Mouse (Mus musculus): ENCODE measurements around the gene Il2rg.
A peak's percentile ranks its signal among the peaks of the same experiment; 100 is the strongest.

The Il2rg gene

DNA sequence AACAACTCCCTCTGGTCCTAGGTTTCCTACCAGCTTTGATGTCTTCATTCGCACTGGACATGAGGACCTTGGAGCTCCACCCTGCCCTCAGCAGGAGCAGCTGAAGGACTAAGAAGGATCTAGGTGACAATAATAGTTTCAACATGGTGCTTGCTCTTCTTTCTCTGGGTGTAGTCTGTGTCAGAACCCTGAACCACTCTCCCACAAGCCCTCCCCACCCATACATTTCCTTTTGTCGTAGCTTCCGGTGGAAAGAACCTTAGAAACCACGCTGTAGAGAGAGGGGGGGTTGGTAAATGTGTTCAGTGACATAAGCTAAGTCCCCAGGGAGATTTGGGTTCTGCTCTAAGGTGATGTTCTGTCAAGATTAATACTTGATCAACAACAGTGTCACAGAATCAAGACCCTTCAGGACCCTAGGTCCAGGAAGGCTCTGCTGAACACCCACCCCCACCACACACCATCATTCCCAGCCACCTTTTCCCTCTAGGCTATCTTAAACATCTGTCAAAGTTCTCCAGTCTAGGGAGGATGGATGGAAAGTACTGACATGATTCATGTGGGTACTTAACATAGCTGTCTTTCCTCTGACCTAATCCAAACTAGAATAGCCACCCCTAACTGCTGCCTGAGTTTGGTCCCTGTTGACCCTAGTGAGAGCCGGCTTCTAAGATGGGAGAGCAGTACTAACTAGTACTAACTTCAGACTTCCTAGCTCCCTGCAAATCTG, at the start of gene Il2rg:
Il2rg (minus strand) TSS at position 231 of the 730 bp plus-strand sequence.
- no peak for ATAC-seq (ENCODE audit: insufficient number of reproducible peaks, low FRiP score, low TSS enrichment)

DNA sequence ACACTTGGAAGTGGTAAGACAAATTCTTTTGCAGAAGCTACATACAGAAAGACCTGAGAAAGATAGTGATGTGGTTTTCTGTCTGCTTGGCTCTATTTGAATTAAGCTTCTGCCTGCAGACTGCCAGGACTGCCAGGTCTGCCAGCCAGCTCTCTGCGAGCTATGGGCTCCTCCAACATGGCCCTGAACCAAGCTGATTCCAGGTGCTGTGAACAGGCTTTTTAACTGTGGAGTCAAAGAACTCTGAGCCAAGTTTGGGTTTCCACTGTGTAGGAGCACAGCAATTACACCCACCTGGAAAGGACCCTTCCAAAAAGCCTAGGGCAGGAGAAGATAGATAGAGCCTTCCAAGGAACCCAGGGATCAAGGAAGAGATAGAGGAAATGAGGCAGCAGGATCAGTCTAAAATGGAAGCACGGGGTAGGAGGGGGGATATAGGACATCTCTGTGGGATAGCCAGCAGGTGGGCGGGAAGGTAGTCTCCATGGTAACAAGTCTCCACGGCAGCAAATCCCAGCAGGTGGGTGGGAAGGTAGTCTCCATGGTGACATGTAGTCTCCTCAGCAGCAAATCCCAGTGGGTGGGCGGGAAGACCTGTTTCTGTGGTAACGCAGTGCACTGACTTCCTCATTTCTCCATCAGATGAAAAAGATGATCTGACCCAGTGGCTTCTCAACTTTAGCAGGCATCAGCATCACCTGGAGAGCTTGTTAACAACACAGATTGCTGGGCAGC, 45.7 kb upstream of the Il2rg start:
- 0 out of 2 replicates have a peak, but pooled peaks have one; percentile 36 for ATAC-seq (ENCODE audit: insufficient number of reproducible peaks, low FRiP score, low TSS enrichment)

DNA sequence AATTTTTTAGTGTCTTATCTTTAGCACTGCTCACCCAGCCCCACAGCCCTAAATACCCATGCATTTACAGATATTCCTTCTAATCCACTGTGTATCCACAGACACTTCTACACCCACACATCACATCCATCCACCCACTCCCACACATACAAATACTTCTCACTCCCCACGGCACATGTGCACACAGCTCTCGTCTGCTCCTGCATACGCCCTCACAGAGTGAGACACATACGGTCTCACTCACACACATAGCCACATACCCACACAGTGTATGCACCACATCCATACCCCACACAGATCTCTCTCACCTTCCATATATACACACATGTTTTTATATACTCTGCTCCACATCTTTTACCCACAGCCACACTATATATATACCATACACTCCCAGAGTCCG, 41.2 kb upstream of the Il2rg start:
- ATAC-seq (ENCODE audit: insufficient number of reproducible peaks, low FRiP score, low TSS enrichment): no peak

DNA sequence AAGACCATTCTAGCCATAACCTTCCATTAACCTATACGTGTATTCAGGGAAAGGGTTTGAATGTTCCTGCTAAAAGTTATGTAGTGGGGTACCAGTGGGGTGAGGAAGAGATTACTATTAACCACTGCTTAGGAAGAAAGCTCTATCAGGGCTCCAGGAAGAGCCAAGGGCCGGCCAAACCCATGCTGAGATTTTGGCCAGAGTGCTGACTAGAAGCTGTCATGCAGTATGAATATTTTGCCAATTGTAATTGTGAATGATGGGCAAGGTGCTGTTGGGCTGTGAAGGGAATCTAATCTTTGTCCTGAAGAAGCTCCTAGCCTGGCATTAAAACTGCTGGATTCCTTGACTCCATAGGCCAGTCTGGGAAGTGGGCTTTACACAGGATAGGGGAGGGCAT, 36.6 kb upstream of the Il2rg start:
- ATAC-seq (ENCODE audit: insufficient number of reproducible peaks, low FRiP score, low TSS enrichment): no peak

DNA sequence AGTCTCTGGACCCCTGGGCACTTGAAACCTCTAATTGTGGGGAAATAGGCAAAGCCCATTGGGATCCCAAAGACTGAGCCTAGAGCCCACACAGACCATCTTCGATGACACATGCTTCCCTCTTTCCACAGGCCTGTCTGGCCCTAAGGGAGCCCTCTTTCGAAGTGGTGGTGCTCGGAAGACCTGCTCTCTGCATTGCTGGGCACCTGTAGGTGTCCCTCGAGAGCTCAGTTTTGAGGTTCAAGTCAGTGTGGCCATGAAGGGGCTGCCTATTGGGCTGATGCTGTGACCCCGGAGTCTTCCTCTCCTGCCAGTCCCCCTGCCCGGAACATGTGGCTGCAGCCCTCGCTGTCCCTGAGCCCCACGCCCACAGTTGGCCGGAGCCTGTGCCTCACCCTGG, 33.6 kb upstream of the Il2rg start:
- no peak for ATAC-seq (ENCODE audit: insufficient number of reproducible peaks, low FRiP score, low TSS enrichment)

DNA sequence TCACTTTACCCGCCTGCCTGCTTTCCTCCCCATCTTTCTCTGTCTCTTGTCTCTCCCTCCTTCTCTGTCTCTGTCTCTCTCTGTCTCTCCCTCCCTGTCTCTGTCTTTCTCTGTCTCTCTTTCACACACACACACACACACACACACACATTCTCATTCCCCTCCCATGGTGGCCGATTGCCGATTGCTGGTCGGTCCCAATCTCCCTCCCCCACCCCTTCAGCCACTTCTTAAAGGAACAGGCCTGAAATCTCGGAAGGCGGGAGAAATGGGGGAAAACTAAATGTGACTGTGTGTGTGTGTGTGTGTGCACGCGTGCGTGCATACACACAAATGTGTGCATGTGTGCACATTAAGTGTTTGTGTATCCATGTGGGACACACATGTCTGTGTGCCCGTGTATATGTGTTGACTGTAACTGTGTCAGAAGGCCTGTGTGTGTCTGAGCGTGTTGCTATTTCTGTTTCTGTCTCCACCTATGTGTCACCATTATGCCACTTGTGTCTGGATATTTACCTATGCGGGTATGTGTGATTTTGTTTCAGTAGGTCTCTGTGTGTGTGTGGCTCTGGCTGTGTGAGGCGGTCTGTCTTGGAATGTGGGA, 32.5 kb upstream of the Il2rg start:
- 0 out of 2 replicates have a peak, but pooled peaks have one; percentile 13 for ATAC-seq (ENCODE audit: insufficient number of reproducible peaks, low FRiP score, low TSS enrichment)

DNA sequence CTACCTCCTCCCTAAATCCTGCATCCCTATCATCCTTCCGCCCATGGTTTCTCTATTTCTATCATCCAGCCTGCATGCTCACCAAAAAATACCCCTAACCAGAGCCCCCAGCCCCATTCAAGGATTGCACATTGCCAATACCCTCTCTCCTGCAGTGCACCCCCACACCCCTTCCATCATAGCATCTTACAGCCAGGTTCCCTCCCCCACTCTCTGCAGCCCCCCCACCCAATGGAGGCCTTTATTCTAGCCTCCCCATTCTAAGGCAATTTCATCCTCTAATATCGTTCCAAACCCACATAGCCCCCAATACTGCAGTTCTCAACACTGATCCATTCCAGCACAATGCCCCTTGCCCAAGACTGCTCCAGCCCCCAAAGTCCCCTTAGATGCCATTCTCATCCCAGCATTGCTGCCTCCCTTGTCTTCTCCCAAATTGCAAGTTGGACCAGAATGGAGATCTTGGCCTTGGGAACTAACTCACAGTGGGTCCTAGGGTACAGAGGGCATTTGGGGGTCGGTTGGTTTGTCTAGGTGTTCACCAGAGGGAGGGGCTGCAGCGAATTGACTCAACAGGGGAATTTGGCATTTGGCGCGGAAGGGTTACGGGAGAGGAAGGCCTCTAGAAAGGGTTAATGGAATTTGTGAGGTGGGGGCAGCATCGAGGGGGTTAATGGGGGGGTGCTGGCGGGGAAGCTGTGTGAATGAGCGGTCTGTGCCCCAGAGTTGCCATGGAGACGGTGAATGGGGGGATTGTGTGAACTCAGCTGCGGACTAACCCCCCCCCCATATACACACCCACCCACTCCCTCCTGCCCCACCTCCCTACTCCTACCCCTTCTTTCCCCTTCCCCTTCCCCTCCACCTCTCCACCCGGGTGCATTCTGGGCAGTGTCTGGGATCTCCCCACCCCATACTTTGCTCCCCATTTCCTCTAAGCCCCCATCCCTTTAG, 31.7 kb upstream of the Il2rg start:
- ATAC-seq (ENCODE audit: insufficient number of reproducible peaks, low FRiP score, low TSS enrichment): no peak

DNA sequence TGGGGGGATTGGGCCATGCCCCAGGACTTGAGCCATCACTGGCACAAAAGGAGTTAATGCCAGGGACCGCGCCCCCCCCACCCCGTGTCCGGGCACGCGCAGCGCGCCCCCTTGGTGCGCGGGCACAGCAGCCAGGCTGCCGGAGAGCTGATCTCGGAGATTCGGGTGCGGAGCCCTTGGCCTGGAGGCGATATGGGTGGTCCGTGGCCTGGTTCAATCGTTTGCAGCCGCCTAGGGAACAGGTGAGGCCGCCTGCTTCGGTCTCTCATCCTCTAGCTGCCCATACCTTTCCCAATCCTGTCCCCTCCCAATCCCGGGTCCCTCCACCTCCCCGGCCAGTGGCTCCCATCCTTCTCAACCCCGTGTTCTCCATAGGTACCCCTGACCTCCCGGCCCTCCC, 31.0 kb upstream of the Il2rg start, which contains the start of gene Nlgn3:
Nlgn3 (plus strand) TSS at position 114 of the 400 bp plus-strand sequence.
- peak; percentile 43; the same call in 1 of the 2 replicates for ATAC-seq (ENCODE audit: insufficient number of reproducible peaks, low FRiP score, low TSS enrichment)

DNA sequence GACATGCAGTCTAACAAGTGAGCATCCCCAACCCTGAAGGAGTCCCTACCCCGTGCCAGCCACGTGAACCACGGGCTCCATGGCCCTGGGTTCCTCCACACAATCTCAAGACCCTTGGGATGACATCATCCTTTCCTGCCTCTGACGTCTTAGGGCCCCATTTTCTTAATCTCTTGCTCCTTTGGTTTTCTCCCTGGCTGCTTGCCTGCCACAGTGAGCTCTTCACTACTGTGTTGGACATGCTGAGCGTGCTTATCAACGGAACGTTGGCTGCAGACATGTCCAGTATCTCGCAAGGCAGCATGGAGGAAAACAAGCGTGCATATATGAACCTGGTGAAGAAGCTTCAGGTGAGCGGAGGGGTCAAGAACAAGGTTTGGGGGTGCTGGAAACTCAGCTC, 22.1 kb upstream of the Il2rg start:
- no peak for ATAC-seq (ENCODE audit: insufficient number of reproducible peaks, low FRiP score, low TSS enrichment)

DNA sequence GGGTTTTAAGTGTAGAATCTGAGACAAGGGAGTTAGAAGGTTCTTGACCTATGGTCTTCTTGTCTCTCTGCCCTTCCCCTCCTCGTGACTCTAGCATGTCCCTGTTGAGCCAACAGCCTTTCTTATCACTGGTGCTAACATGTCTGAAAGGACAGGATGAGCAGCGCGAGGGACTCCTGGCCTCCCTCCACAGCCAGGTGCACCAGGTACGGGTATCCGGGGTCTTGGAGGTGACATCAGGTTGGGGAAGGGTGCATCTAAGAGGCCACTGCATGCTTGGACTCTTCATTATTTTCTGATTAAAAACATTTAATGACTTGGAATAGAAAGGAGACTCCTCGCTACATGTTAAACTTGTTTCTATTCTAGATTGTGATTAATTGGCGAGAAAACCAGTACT, 21.0 kb upstream of the Il2rg start:
- no peak for ATAC-seq (ENCODE audit: insufficient number of reproducible peaks, low FRiP score, low TSS enrichment)

DNA sequence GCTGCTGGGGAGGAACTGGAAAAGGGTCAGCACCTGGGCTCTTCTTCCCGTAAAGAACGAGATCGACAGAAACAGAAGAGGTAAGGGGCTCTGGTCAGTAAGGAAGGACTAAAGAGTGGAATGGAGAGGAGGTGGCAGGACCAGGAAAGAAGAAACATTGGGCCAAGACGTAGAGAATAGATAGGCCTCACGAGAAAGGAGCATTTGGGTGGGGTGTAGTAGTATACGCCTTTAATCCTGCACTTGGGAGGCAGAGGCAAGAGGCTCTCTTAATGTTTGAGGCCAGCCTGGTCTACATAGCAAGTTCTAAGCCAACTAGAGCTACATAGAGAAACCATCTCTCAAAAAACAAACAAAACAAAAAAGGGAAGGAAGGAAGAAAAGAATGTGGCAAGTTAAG, 20.4 kb upstream of the Il2rg start:
- no peak for ATAC-seq (ENCODE audit: insufficient number of reproducible peaks, low FRiP score, low TSS enrichment)

DNA sequence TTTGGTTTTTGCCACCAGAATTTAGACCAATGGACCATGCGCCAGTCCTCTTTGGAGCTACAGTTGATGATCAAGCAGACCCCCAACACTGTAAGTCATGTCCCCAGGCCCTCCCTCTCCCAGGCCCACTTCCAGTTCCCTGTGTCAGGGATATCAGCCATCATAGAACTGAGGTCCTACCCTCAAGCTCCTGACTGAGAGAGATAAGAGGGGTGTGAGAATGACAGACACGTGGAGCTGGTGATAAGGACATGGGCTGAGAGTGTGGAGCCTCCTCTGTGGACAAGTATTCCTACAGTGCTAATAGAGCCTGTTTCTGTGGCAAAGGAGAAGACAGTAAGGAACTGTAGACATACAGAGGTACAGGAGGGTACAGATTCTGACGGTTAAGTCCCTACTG, 19.5 kb upstream of the Il2rg start:
- ATAC-seq (ENCODE audit: insufficient number of reproducible peaks, low FRiP score, low TSS enrichment): no peak

DNA sequence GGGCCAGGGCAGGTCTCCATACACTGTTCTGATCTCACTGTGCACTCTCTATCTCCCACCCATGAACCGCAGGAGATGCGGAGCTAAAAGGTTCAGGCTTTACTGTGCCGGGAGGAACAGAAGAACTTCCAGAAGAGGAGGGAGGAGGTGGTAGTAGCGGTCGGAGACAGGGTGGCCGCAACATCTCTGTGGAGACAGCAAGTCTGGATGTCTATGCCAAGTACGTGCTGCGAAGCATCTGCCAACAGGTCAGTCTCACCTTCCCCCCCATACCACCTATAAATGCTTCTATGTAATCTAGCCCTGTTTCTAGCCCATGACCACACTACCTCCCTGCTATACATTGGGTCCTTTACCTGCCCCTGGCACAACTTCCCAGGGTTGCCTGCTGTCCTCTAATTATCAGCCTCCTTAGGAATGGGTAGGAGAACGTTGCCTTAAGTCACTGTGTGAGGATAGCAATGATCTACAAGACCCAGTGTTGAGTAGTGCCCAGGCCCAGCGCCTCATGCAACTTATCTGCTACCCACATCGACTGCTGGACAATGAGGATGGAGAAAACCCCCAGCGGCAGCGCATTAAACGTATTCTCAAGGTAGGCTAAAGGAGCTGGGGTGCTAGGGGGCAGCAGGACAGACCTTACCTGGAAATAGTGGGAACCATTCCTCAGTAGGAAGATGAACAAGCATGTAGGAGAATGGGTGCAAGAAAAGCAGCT, 18.1 kb upstream of the Il2rg start:
- ATAC-seq (ENCODE audit: insufficient number of reproducible peaks, low FRiP score, low TSS enrichment): no peak

DNA sequence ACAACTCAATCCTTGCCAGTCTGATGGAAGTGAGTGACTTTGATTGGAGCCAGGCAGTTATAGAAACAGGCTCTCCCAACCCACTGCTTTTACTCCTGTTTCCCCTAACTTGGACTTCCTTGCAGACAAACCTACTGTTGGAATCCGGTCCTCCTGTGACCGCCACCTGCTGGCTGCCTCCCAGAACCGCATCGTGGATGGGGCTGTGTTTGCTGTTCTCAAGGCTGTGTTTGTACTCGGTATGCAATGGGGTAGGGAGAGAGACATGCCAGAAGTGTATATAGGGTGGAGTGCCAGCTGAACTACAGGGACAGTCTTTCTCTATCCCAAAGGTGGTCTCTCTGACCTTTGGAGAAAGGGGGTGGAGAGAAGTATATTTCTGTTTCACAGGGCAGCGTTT, 17.5 kb upstream of the Il2rg start:
- ATAC-seq (ENCODE audit: insufficient number of reproducible peaks, low FRiP score, low TSS enrichment): no peak; the same call in 1 of the 2 replicates

DNA sequence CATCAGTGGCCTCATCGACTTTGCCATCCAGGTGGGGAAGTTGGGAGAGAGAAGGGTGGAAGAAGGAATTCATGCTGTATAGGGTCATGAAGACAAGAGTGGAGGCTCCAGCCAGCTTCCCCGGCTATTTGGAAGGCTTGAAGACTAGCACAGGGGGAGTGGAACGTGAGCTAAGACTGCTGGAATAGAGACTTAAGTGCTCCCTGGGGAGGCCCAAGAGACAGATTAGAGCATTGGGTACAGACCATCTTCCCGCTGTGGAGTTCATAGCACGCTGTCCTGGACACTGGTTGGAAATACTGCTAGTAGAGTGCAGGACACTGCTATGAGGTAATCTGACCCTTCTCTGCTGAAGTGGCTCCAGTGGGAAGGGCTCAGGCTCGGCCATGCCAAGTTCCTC, 14.8 kb upstream of the Il2rg start:
- ATAC-seq (ENCODE audit: insufficient number of reproducible peaks, low FRiP score, low TSS enrichment): no peak

DNA sequence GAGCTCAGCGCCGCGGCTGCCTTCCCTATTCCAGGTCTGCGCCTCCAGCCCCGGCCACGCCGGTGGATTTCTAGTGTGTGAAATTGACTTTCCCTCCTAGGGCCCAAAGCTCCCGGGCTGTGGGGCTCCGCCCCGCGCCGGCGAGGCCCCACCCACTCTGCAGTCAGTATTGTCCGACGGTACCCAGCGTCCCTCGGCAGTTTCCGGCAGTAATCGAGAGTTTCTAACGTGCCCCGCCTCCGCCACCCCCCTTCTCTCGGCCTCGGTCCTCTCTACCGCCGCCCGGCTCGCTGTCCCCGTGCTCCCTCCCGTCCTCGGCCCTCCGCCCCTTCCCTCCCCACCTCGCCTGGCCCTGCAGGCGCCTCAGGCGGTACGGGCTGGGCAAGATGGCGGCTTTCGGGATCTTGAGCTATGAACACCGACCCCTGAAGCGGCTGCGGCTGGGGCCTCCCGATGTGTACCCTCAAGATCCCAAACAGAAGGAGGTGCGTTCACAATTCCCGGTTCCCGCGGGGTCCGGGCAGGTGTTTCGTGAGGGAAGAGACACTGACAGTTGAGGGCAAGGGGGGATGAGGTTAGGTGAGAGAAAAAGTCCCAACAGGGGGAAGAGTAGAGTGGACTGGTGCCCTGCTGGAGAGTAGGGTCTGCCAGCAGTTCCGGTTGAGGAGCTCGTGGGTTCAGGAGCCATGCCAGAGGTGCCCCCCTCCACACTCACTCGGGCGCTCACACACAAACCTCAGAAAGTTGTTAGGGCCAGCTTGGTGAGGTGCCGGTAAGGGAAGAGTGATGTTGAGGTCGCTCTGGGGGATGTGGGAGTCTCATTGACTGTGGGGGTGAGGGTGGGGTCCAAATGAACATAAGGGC, 6.1 kb upstream of the Il2rg start, which contains the start of gene Med12:
Med12 (plus strand) TSS at position 156 of the 864 bp plus-strand sequence.
- peak; percentile 98 for ATAC-seq (ENCODE audit: insufficient number of reproducible peaks, low FRiP score, low TSS enrichment)

DNA sequence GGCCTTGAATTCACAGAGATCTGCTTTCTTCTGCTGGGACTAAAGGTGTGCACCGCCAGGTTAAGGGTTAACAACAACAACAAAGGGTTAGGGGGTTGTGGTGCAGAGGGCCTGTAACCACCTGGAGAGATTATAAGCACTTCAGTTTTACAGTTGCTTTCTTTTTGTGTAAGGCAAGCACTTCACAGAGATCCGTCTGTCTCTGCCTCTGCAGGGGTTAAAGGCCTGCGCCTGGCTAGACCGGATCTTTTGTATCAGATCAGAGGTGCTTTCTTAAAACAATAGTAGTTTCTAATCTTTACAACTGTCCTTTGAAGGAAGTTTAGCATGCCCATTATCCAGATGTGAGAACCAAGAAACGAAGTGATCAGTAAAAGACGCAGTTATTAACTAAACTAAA, 5.4 kb upstream of the Il2rg start:
- ATAC-seq (ENCODE audit: insufficient number of reproducible peaks, low FRiP score, low TSS enrichment): no peak

DNA sequence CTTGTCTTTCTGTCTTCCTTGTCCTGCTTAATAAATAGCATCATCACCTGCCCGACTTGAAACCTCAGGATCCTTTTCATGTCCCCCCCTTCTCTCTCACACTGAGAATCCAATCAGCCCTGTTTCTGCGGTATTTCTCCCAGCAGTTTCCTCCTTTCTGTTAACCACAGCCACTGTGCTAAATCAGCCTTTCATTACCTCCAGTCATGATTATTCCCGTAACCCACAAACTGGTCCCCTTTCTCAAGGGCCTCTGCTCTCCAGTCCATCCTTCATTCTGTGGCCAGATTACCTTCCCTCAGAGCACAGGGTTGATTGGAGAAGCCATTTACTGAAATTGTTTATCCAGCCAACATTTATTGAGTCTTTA, 685 bp upstream of the Il2rg start, which contains the start of gene Gm20489:
Gm20489 (minus strand) TSS at position 269 of the 370 bp plus-strand sequence.
- no peak for ATAC-seq (ENCODE audit: insufficient number of reproducible peaks, low FRiP score, low TSS enrichment)

DNA sequence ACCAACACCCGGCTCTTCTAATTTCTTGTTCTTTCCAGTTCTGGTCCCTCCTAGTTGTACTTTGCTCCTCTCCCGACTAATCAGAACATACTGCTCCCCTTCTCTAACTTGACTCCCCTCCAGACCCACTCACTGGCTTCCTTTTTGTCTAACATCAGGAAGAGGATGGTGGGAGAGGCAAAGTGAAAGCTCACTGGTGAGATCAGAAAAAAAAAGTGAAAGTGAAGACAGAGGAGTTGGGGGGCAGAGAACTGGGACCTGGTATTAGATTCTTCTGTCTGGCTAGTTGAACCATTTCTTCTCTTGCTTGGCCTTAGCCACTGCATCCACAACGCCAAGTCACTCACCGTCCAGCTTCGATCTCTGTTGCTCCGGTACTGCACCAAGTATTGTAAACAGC, 1.4 kb downstream of the Il2rg start:
- no peak for ATAC-seq (ENCODE audit: insufficient number of reproducible peaks, low FRiP score, low TSS enrichment)

Data from cerebellum, adult (tissue).